Mouse (Mus musculus) erythroid progenitor cell, adult 5-6 weeks (primary cell): ENCODE data around the gene Sult1a1. TPM values are rescaled to one million over a fixed set of nuclear protein-coding genes. Genes with fewer than 3 reads are reported as not detected.
"Not testable (repeated sequence)": the region's sequence is repeated elsewhere in the genome, so short reads cannot be mapped to it uniquely, and the experiment has no call there.

Experiments
- ATAC-seq: replicated peaks from 2 replicates; pipeline ENCODE4 v1.8.0; 2016; ENCODE audit warnings: moderate number of reproducible peaks, mild to moderate bottlenecking, moderate TSS enrichment, inconsistent platforms; ENCODE audit not compliant: poor library complexity, low FRiP score, severe bottlenecking
- total RNA-seq, 2 experiments: library from RNA; stranded (forward) in 1 of 2; stranded (reverse) in 1 of 2; fragments of 150-400 nt in 1 of 2; fragments of 186-747, 209-891 nt in 1 of 2; gene quantifications; 2 replicates each; pipeline versions ENCODE4 v1.2.3 to v1.2.4; 2015 to 2017; ENCODE audit warnings: low replicate concordance in 2 of 2

Gene Sult1a1
- total RNA-seq, 2 experiments from 2014 or later: not detected

GRCm38 (mm10) chr7:126672111-126672510, 4.1 kb downstream of the Sult1a1 start:
- ATAC-seq: no peak

GRCm38 (mm10) chr7:126670152-126670551, 6.1 kb downstream of the Sult1a1 start:
- ATAC-seq: no peak

- ATAC-seq: no peak
These were observed 7.8 kb downstream of the Sult1a1 start for GRCm38 (mm10) chr7:126668452-126668851.

GRCm38 (mm10) chr7:126667495-126668090, 8.6 kb downstream of the Sult1a1 start:
- no peak for ATAC-seq

GRCm38 (mm10) chr7:126665269-126665668, 11.0 kb downstream of the Sult1a1 start:
- no peak for ATAC-seq

GRCm38 (mm10) chr7:126663646-126664045, 12.6 kb downstream of the Sult1a1 start:
- no peak for ATAC-seq

GRCm38 (mm10) chr7:126659771-126660170, 16.5 kb downstream of the Sult1a1 start:
- ATAC-seq: no peak

GRCm38 (mm10) chr7:126657522-126657921, 18.7 kb downstream of the Sult1a1 start:
- ATAC-seq: no peak

GRCm38 (mm10) chr7:126655695-126656094, 20.5 kb downstream of the Sult1a1 start:
- no peak for ATAC-seq

GRCm38 (mm10) chr7:126653991-126654390, 22.2 kb downstream of the Sult1a1 start:
- ATAC-seq: no peak

- no peak for ATAC-seq
These were observed 25.4 kb downstream of the Sult1a1 start for GRCm38 (mm10) chr7:126650852-126651251.

- peak; percentile 95 for ATAC-seq
These were observed 26.8 kb downstream of the Sult1a1 start, which contains the start of gene Sgf29 for GRCm38 (mm10) chr7:126649231-126650051. Gene Sgf29, plus strand, starts transcription at chr7:126649309.

- ATAC-seq: no peak
These were observed 27.7 kb downstream of the Sult1a1 start for GRCm38 (mm10) chr7:126648486-126648885.

- no peak for ATAC-seq
These were observed 30.5 kb downstream of the Sult1a1 start for GRCm38 (mm10) chr7:126645708-126646107.

GRCm38 (mm10) chr7:126644914-126645313, 31.3 kb downstream of the Sult1a1 start:
- ATAC-seq: no peak

- no peak for ATAC-seq
These were observed 31.9 kb downstream of the Sult1a1 start for GRCm38 (mm10) chr7:126644345-126644744.

- ATAC-seq: not testable (repeated sequence)
These were observed 33.0 kb downstream of the Sult1a1 start for GRCm38 (mm10) chr7:126643244-126643617.

- no peak for ATAC-seq
These were observed 33.5 kb downstream of the Sult1a1 start for GRCm38 (mm10) chr7:126642545-126643243.

GRCm38 (mm10) chr7:126636733-126637520, 39.3 kb downstream of the Sult1a1 start:
- ATAC-seq: no peak

- no peak for ATAC-seq
These were observed 40.9 kb downstream of the Sult1a1 start for GRCm38 (mm10) chr7:126635375-126635774.
